Mouse (Mus musculus) CH12.LX (cell line): Measurements from ENCODE around the gene Gm13128.
"Not testable (repeated sequence)": the region's sequence is repeated elsewhere in the genome, so short reads cannot be mapped to it uniquely, and the experiment has no call there.

ENCODE experiments used
- BHLHE40 ChIP-seq: IDR thresholded peaks from 2 replicates; pipeline ENCODE4 v1.6.1; 2011; ENCODE audit warnings: mild to moderate bottlenecking, low read depth, low read length, improper control_type of control experiment
- CTCF ChIP-seq, 2 experiments: IDR thresholded peaks in 1 of 2; conservative IDR thresholded peaks in 1 of 2; 2 replicates each; pipeline ENCODE4 v1.5.1; 2011 to 2012; ENCODE audit warnings: low read depth in 2 of 2, low read length in 2 of 2, improper control_type of control experiment in 1 of 2, inconsistent platforms in 1 of 2, mild to moderate bottlenecking in 1 of 2, moderate library complexity in 1 of 2
- MAFK ChIP-seq: IDR thresholded peaks from 2 replicates; pipeline ENCODE4 v1.6.1; 2011; ENCODE audit warnings: low read length, improper control_type of control experiment; ENCODE audit not compliant: insufficient replicate concordance
- RAD21 ChIP-seq: IDR thresholded peaks from 2 replicates; pipeline ENCODE4 v1.6.1; 2011; ENCODE audit warnings: low read depth, mild to moderate bottlenecking, low read length, improper control_type of control experiment, moderate library complexity

DNA sequence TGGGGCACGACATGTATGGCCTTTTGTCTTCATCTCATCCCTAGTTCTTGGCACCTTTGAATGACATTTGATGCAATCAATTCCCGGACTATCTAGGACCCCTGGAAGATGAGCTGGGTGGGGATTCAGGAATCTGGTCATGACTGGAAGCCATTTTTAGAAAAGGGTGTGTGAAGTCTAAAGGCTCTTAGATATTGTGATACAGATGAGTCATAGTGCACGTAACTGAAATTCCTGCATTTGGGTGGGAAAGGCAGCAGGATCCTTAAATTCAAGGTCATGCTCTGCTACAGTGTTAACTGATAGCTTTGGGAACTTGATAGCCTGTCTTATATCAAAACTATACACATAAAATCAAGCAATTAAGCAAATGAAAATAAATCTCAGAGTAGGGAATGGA lies 5.8 kb downstream of the Gm13128 start:
- TF ChIP-seq CTCF (conservative IDR thresholded peaks at IDR 0.05 in 1 of 2, IDR thresholded peaks at IDR 0.05 in 1 of 2; ENCODE audit: low read depth in 2 of 2, low read length in 2 of 2); MAFK; BHLHE40; RAD21: not testable (repeated sequence)
